In the genomic region with DNA sequence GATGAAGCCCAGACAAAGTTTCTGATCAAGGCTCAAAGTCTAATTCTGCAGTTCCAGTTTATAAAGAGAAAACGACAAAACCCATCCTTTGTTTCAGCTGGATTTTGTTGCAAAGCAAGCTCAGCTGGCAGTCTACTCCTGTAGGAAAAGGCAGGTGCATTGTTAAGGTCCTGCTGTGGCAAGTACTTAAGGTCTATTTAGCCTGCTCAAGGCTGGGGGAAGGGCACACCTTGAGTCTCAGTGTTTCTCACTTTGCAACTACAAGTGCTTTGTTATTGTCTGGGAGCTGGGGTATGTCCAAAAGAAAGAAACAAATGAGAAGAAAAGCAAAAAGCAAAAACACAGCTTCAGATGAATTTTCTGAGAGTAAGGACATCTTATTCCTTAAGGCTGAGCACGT, we compare ENCODE assay signal across 27 mouse cellular contexts.
DNase-seq lines count a peak whose midpoint lies in the region; ATAC-seq lines count a peak whose summit lies in the region.
"Had no signal": no experiment of that assay in that cellular context is flagged by ENCODE, and none has a peak within 500 bp of the region (broad histone marks: within the 10 kb centered on the region; RNA-seq: fewer than 3 reads in every experiment).

No protein-coding gene starts in this region.

- DNase-seq in 3T3-L1 (ENCODE audit: low read depth, low spot score) (peak; percentile 0), ES-CJ7 (ENCODE audit: low read depth, low spot score) (peak; percentile 68), R1 (ENCODE audit: low read depth, low spot score) (peak; percentile 91), ZHBTc4 (ENCODE audit: low read depth, low spot score) (peak; percentile 47)
- DNase-seq in heart, adult 18-20 months: no peak
- DNase-seq in c-Kit-positive CD71-positive TER-119-positive erythroid progenitor cells, embryonic 14.5 days (ENCODE audit: low spot score): no peak
- no peak for DNase-seq in kidney, adult 11 months
- DNase-seq: adrenal gland, adult 2 months; adrenal gland, postnatal 10 days; adrenal gland, postnatal 25 days; cerebellum, adult 11 months; cerebellum, adult 18-20 months; cerebellum, adult 8-10 months; cerebellum, adult 9-11 months; cerebellum, postnatal 14 days; cerebellum, postnatal 36 days; embryo, embryonic 11 days had no signal

- no peak overlapping the region for H3K4me2 ChIP-seq in hindbrain, embryonic 16.5 days (ENCODE audit: low read length)
- H3K4me2 ChIP-seq: embryonic facial prominence, embryonic 13.5 days; embryonic facial prominence, embryonic 15.5 days; forebrain, embryonic 12.5 days had no signal

- no peaks in the 10 kb centered on the region for H3K4me1 ChIP-seq in hindbrain, embryonic 16.5 days (ENCODE audit: control insufficient read depth, insufficient read depth, low read depth, low read length)
- H3K4me1 ChIP-seq: embryonic facial prominence, embryonic 13.5 days; embryonic facial prominence, embryonic 15.5 days; forebrain, embryonic 10.5 days; forebrain, embryonic 12.5 days had no signal

- H3K27me3 ChIP-seq in hindbrain, embryonic 16.5 days (replicated peaks; ENCODE audit: control insufficient read depth, insufficient read depth, low read length): no peaks in the 10 kb centered on the region
- H3K27me3 ChIP-seq: embryonic facial prominence, embryonic 13.5 days; embryonic facial prominence, embryonic 15.5 days; forebrain, embryonic 12.5 days; Patski had no signal

- 36% methylated on average over 2 of the region's 2 CpGs for WGBS in hindbrain, embryonic 16.5 days

- no peak overlapping the region for H3K9ac ChIP-seq in hindbrain, embryonic 16.5 days (ENCODE audit: low read depth, low read length)
- H3K9ac ChIP-seq: embryonic facial prominence, embryonic 13.5 days; embryonic facial prominence, embryonic 15.5 days; forebrain, embryonic 12.5 days had no signal

- H3K27ac ChIP-seq in hindbrain, embryonic 16.5 days (ENCODE audit: low read depth, low read length): no peak overlapping the region
- H3K27ac ChIP-seq: embryonic facial prominence, embryonic 13.5 days; embryonic facial prominence, embryonic 15.5 days; forebrain, embryonic 10.5 days; forebrain, embryonic 12.5 days had no signal

- no peaks in the 10 kb centered on the region for H3K36me3 ChIP-seq in hindbrain, embryonic 16.5 days (ENCODE audit: control insufficient read depth, insufficient read depth, low read length)
- H3K36me3 ChIP-seq: embryonic facial prominence, embryonic 13.5 days; embryonic facial prominence, embryonic 15.5 days; forebrain, embryonic 10.5 days; forebrain, embryonic 12.5 days; G1E had no signal

- no peaks in the 10 kb centered on the region for H3K9me3 ChIP-seq in hindbrain, embryonic 16.5 days (ENCODE audit: control insufficient read depth, low read length)
- H3K9me3 ChIP-seq: embryonic facial prominence, embryonic 13.5 days; embryonic facial prominence, embryonic 15.5 days; forebrain, embryonic 10.5 days; forebrain, embryonic 12.5 days; G1E had no signal

- no peak overlapping the region for H3K4me3 ChIP-seq in hindbrain, embryonic 16.5 days (ENCODE audit: low read length)
- H3K4me3 ChIP-seq: embryonic facial prominence, embryonic 13.5 days; embryonic facial prominence, embryonic 15.5 days; erythroblast, embryonic 14.5 days; forebrain, embryonic 10.5 days; forebrain, embryonic 12.5 days had no signal

- ATAC-seq in hindbrain, embryonic 16.5 days: no peak
- ATAC-seq: forebrain, embryonic 14.5 days; forebrain, embryonic 16.5 days; Patski had no signal

Comparison
In these comparisons a context has a peak if more than half of its experiments do, and no peak if none do; other contexts are left out.
1. DNase-seq: peak in 3T3-L1 (single experiment), ES-CJ7 (single experiment), R1 (single experiment) and ZHBTc4 (single experiment); none in heart, adult 18-20 months (0 of 2), c-Kit-positive CD71-positive TER-119-positive erythroid progenitor cells, embryonic 14.5 days (single experiment) and kidney, adult 11 months (single experiment).